Mouse (Mus musculus) embryo, embryonic 11 days (tissue): ENCODE results near the gene Fibcd1.

ENCODE experiments used
- DNase-seq: peaks from one replicate; pipeline ENCODE4 v3.0.0-alpha.2; 2015

The Fibcd1 gene

GRCm38 (mm10) chr2:31809358-31809740 lies 36.5 kb downstream of the Fibcd1 start:
- no peak for DNase-seq

- no peak for DNase-seq
These were observed 37.1 kb downstream of the Fibcd1 start for GRCm38 (mm10) chr2:31808410-31809357.

GRCm38 (mm10) chr2:31806639-31807382 lies 39.0 kb downstream of the Fibcd1 start:
- peak; percentile 48 for DNase-seq

- DNase-seq = no peak
These were observed 42.3 kb downstream of the Fibcd1 start for GRCm38 (mm10) chr2:31803480-31803879.

GRCm38 (mm10) chr2:31802811-31803210 lies 43.0 kb downstream of the Fibcd1 start:
- no peak for DNase-seq

- DNase-seq = no peak
These were observed 44.4 kb downstream of the Fibcd1 start for GRCm38 (mm10) chr2:31801416-31801815.

- DNase-seq = no peak
These were observed 48.9 kb downstream of the Fibcd1 start for GRCm38 (mm10) chr2:31796943-31797342.

GRCm38 (mm10) chr2:31792611-31793010 lies 53.2 kb downstream of the Fibcd1 start:
- DNase-seq = no peak

GRCm38 (mm10) chr2:31791260-31791659 lies 54.5 kb downstream of the Fibcd1 start:
- DNase-seq = no peak

- no peak for DNase-seq
These were observed 55.0 kb downstream of the Fibcd1 start for GRCm38 (mm10) chr2:31790728-31791251.

GRCm38 (mm10) chr2:31789215-31789614 lies 56.6 kb downstream of the Fibcd1 start:
- DNase-seq = no peak

- DNase-seq = peak; percentile 58
These were observed 57.6 kb downstream of the Fibcd1 start for GRCm38 (mm10) chr2:31788227-31788626.

- DNase-seq = peak; percentile 90
These were observed 58.8 kb downstream of the Fibcd1 start for GRCm38 (mm10) chr2:31787029-31787428.

GRCm38 (mm10) chr2:31785074-31785473 lies 60.7 kb downstream of the Fibcd1 start:
- peak; percentile 86 for DNase-seq

- DNase-seq = no peak
These were observed 62.7 kb downstream of the Fibcd1 start for GRCm38 (mm10) chr2:31782958-31783602.

GRCm38 (mm10) chr2:31779258-31779657 lies 66.5 kb downstream of the Fibcd1 start:
- DNase-seq = no peak

- DNase-seq = no peak
These were observed 69.3 kb downstream of the Fibcd1 start for GRCm38 (mm10) chr2:31776479-31776878.

GRCm38 (mm10) chr2:31770781-31771441 lies 74.9 kb downstream of the Fibcd1 start:
- DNase-seq = peak; percentile 84

GRCm38 (mm10) chr2:31769631-31770111 lies 76.1 kb downstream of the Fibcd1 start:
- no peak for DNase-seq

- DNase-seq = no peak
These were observed 76.7 kb downstream of the Fibcd1 start for GRCm38 (mm10) chr2:31769115-31769514.

GRCm38 (mm10) chr2:31767815-31768214 lies 78.0 kb downstream of the Fibcd1 start:
- DNase-seq = no peak

- no peak for DNase-seq
These were observed 78.7 kb downstream of the Fibcd1 start for GRCm38 (mm10) chr2:31767104-31767503.
